ENCODE assay signal across 10 mouse cellular contexts in the genomic region with DNA sequence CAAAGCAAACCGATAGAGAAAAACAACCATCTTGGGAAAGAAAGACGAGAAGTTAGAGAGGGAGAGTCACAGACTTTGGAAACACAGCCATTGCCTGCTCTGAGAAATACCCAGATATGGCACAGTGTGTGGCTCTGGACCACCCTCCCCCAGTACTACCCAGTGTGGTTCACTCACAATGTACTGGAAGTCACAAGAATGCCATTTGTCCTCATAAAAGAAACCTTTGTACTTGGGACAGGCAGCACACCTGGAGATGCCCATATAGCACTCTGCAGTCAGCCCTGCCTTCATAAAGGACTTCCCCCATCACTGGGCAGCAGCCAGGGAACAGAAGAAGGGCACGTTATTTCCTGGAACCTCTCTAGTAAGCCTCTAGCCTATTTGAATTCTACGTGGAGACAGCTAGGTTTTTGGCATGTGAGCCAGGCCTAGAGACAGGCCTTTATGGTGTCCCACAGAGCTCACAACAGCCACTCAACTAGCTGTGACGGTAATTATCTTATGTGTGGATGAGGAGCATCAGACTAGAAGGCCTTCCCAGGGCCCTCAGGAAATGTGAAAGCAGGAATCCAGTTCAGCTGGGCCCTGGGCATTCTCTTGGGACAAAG.
DNase-seq lines count a peak whose midpoint lies in the region; ATAC-seq and TF ChIP-seq lines count a peak whose summit lies in the region.
"Had no signal": no experiment of that assay in that cellular context is flagged by ENCODE, and none has a peak within 500 bp of the region (broad histone marks: within the 10 kb centered on the region; RNA-seq: fewer than 3 reads in every experiment).

No protein-coding gene starts in this region.

- no peaks in the 10 kb centered on the region for H3K27me3 ChIP-seq in heart, postnatal 0 days (ENCODE audit: control insufficient read depth, insufficient read depth, low read length)
- H3K27me3 ChIP-seq in midbrain, embryonic 13.5 days: peaks cover 35% of the 10 kb centered on the region
- no peaks in the 10 kb centered on the region for H3K27me3 ChIP-seq in midbrain, embryonic 16.5 days (ENCODE audit: control insufficient read depth, insufficient read depth, low read depth, low read length)
- H3K27me3 ChIP-seq in intestine, embryonic 15.5 days (replicated peaks): no peaks in the 10 kb centered on the region
- H3K27me3 ChIP-seq in neural tube, embryonic 15.5 days (replicated peaks): peaks cover 9% of the 10 kb centered on the region; the same call in 1 of the 2 replicates

- peak overlapping the region; percentile 8; the same call in 1 of the 2 replicates for H3K27ac ChIP-seq in heart, postnatal 0 days (ENCODE audit: low read depth)
- H3K27ac ChIP-seq in midbrain, embryonic 13.5 days: no peak overlapping the region
- H3K27ac ChIP-seq in midbrain, embryonic 16.5 days (ENCODE audit: low read length): no peak overlapping the region
- H3K27ac ChIP-seq in intestine, embryonic 15.5 days: peak overlapping the region; percentile 9; the same call in 1 of the 2 replicates
- H3K27ac ChIP-seq in neural tube, embryonic 15.5 days (replicated peaks): peak overlapping the region; percentile 48; the same call in 1 of the 2 replicates
- H3K27ac ChIP-seq: macrophage had no signal

- no peak for DNase-seq in heart, postnatal 0 days (ENCODE audit: low spot score)
- DNase-seq in heart, postnatal 14 days: no peak
- no peak for DNase-seq in MN1 (ENCODE audit: low spot score)
- DNase-seq: cerebellum, adult 9-11 months; right cerebral cortex, adult 18-20 months had no signal

- TF ChIP-seq EP300 in heart, postnatal 0 days (IDR thresholded peaks at IDR 0.05; ENCODE audit: low read depth): no peak

- intact Hi-C loops in heart, postnatal 14 days (cut with DNase I): no loop called here

- no peak overlapping the region for H3K4me2 ChIP-seq in heart, postnatal 0 days (ENCODE audit: low read depth, low read length)
- no peak overlapping the region for H3K4me2 ChIP-seq in midbrain, embryonic 13.5 days (replicated peaks)
- no peak overlapping the region for H3K4me2 ChIP-seq in midbrain, embryonic 16.5 days (ENCODE audit: low read length)
- no peak overlapping the region for H3K4me2 ChIP-seq in intestine, embryonic 15.5 days (replicated peaks)
- H3K4me2 ChIP-seq in neural tube, embryonic 15.5 days: no peak overlapping the region

- peak; percentile 19; the same call in 1 of the 2 replicates for ATAC-seq in heart, postnatal 0 days (ENCODE audit: insufficient read depth, low read depth)
- peak; percentile 41; the same call in 1 of the 2 replicates for ATAC-seq in midbrain, embryonic 13.5 days
- ATAC-seq in midbrain, embryonic 16.5 days: no peak; the same call in 1 of the 2 replicates
- peak; percentile 92 for ATAC-seq in intestine, embryonic 15.5 days
- ATAC-seq in neural tube, embryonic 15.5 days (ENCODE audit: low FRiP score): no peak

- no peak overlapping the region for H3K4me3 ChIP-seq in heart, postnatal 0 days (ENCODE audit: low read depth, low read length)
- H3K4me3 ChIP-seq in midbrain, embryonic 13.5 days (replicated peaks): no peak overlapping the region
- no peak overlapping the region for H3K4me3 ChIP-seq in midbrain, embryonic 16.5 days (ENCODE audit: low read depth, low read length)
- H3K4me3 ChIP-seq in intestine, embryonic 15.5 days (replicated peaks): no peak overlapping the region
- H3K4me3 ChIP-seq in neural tube, embryonic 15.5 days (replicated peaks): no peak overlapping the region

- no peaks in the 10 kb centered on the region for H3K36me3 ChIP-seq in heart, postnatal 0 days (replicated peaks; ENCODE audit: control insufficient read depth, insufficient read depth, low read length)
- no peaks in the 10 kb centered on the region for H3K36me3 ChIP-seq in midbrain, embryonic 13.5 days
- no peaks in the 10 kb centered on the region for H3K36me3 ChIP-seq in midbrain, embryonic 16.5 days (ENCODE audit: control insufficient read depth, insufficient read depth, low read length)
- no peaks in the 10 kb centered on the region for H3K36me3 ChIP-seq in intestine, embryonic 15.5 days
- H3K36me3 ChIP-seq in neural tube, embryonic 15.5 days: no peaks in the 10 kb centered on the region

- H3K9ac ChIP-seq in heart, postnatal 0 days (replicated peaks; ENCODE audit: low read depth, low read length): no peak overlapping the region
- no peak overlapping the region for H3K9ac ChIP-seq in midbrain, embryonic 13.5 days (replicated peaks)
- no peak overlapping the region for H3K9ac ChIP-seq in midbrain, embryonic 16.5 days (ENCODE audit: low read depth, low read length)
- H3K9ac ChIP-seq in intestine, embryonic 15.5 days: no peak overlapping the region
- H3K9ac ChIP-seq in neural tube, embryonic 15.5 days (replicated peaks): no peak overlapping the region

- TF ChIP-seq CTCF in heart, postnatal 0 days (IDR thresholded peaks at IDR 0.05; ENCODE audit: low read depth): no peak

- WGBS in heart, postnatal 0 days: 25% methylated on average over 5 of the region's 5 CpGs
- WGBS in midbrain, embryonic 13.5 days: 70% methylated on average over 5 of the region's 5 CpGs
- WGBS in midbrain, embryonic 16.5 days: 41% methylated on average over 5 of the region's 5 CpGs
- 47% methylated on average over 5 of the region's 5 CpGs for WGBS in intestine, embryonic 15.5 days
- WGBS in neural tube, embryonic 15.5 days: 35% methylated on average over 5 of the region's 5 CpGs

- H3K4me1 ChIP-seq in heart, postnatal 0 days (ENCODE audit: control insufficient read depth, insufficient read depth): peaks cover 34% of the 10 kb centered on the region
- peaks cover 25% of the 10 kb centered on the region for H3K4me1 ChIP-seq in midbrain, embryonic 13.5 days (replicated peaks)
- H3K4me1 ChIP-seq in midbrain, embryonic 16.5 days (ENCODE audit: control insufficient read depth, insufficient read depth, low read length): peaks cover 14% of the 10 kb centered on the region
- peaks cover 17% of the 10 kb centered on the region for H3K4me1 ChIP-seq in intestine, embryonic 15.5 days (replicated peaks)
- H3K4me1 ChIP-seq in neural tube, embryonic 15.5 days: peaks cover 29% of the 10 kb centered on the region

- no peaks in the 10 kb centered on the region for H3K9me3 ChIP-seq in heart, postnatal 0 days (replicated peaks; ENCODE audit: control insufficient read depth, low read length)
- H3K9me3 ChIP-seq in midbrain, embryonic 13.5 days: no peaks in the 10 kb centered on the region
- no peaks in the 10 kb centered on the region for H3K9me3 ChIP-seq in midbrain, embryonic 16.5 days (replicated peaks; ENCODE audit: control insufficient read depth, low read length, poor library complexity, severe bottlenecking)
- H3K9me3 ChIP-seq in intestine, embryonic 15.5 days: no peaks in the 10 kb centered on the region
- no peaks in the 10 kb centered on the region for H3K9me3 ChIP-seq in neural tube, embryonic 15.5 days (replicated peaks)

Comparison
In these comparisons a context has a peak if more than half of its experiments do, and no peak if none do; other contexts are left out.
1. ATAC-seq: peak in heart, postnatal 0 days (single experiment), midbrain, embryonic 13.5 days (single experiment) and intestine, embryonic 15.5 days (single experiment); none in midbrain, embryonic 16.5 days (single experiment) and neural tube, embryonic 15.5 days (single experiment).
2. H3K27ac ChIP-seq: peak in heart, postnatal 0 days (single experiment), intestine, embryonic 15.5 days (single experiment) and neural tube, embryonic 15.5 days (single experiment); none in midbrain, embryonic 13.5 days (single experiment) and midbrain, embryonic 16.5 days (single experiment).